Mouse (Mus musculus) cerebellum, adult 2 months (tissue): Measurements from ENCODE around the gene Gclc.

Source experiments
- CTCF ChIP-seq: fragments of 200-500 bp; IDR thresholded peaks from 2 replicates; pipeline ENCODE4 v1.5.1; 2011; ENCODE audit warnings: low read depth, mild to moderate bottlenecking, control low read depth, low read length, moderate library complexity, borderline replicate concordance; ENCODE audit not compliant: insufficient read depth
- POLR2A ChIP-seq: fragments of 200-500 bp; IDR thresholded peaks from 2 replicates; pipeline ENCODE4 v1.6.1; 2011; ENCODE audit warnings: low read length, control low read depth, borderline replicate concordance; ENCODE audit not compliant: insufficient read depth

DNA sequence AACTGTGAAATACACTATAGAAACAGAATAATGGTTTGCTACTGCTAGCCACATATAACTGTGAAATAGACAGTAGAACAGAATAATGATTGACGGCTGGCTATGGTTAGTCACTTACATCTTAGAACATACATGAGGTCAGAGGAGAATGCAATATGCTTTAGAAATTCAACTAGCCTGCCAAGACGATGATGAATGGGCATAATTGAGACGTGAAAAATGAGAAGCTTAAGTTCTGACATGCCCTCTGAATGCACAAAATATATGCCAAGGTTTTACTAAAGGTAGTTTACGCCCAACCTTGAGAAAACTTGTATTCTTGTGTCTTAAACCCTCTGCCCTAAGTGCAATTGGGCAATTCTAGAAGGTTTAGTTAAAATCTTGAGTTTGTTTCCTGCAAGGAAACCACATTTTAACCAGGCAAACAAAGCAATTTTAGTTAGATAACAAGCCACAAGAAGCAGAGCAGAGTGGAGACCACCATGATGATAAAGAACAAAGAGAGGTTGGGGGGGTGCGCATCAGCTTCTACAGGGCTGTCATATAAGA lies 43.2 kb upstream of the Gclc start:
- TF ChIP-seq POLR2A (no peak), CTCF (no peak)
